Mouse (Mus musculus) CD8-positive naive resting alpha-beta T cell, adult 2 months (primary cell): ENCODE data around the gene Lgalsl.

Experiments used
- DNase-seq, 2 experiments: peaks; one replicate each; pipeline ENCODE4 v3.0.0; 2022; ENCODE audit warnings: low read depth in 2 of 2, low spot score in 2 of 2

The Lgalsl gene

GRCm38 (mm10) chr11:20784776-20785175 is 46.1 kb downstream of the Lgalsl start:
- no peak for DNase-seq

- DNase-seq, result no peak
Measured at GRCm38 (mm10) chr11:20783467-20783866, 47.4 kb downstream of the Lgalsl start.

- no peak for DNase-seq
Measured at GRCm38 (mm10) chr11:20782620-20783019, 48.2 kb downstream of the Lgalsl start.

- DNase-seq, result no peak
Measured at GRCm38 (mm10) chr11:20780312-20780711, 50.5 kb downstream of the Lgalsl start.

GRCm38 (mm10) chr11:20778861-20779563 is 51.8 kb downstream of the Lgalsl start:
- no peak for DNase-seq

- no peak for DNase-seq
Measured at GRCm38 (mm10) chr11:20778298-20778697, 52.6 kb downstream of the Lgalsl start.

- DNase-seq, result no peak
Measured at GRCm38 (mm10) chr11:20776668-20777067, 54.2 kb downstream of the Lgalsl start.
